Mouse (Mus musculus) testis, adult 2 months (tissue): ENCODE data around the gene Mylk4. TPM values are rescaled to one million over a fixed set of nuclear protein-coding genes. Genes with fewer than 3 reads are reported as not detected.

ENCODE experiments used
- H3K27ac ChIP-seq: fragments of 200-500 bp; 2 replicates; pipeline ENCODE4 v1.5.1; 2012; ENCODE audit warnings: low read depth, low read length; ENCODE audit not compliant: control insufficient read depth, insufficient read depth
- H3K27me3 ChIP-seq: fragments of 200-500 bp; 2 replicates; pipeline ENCODE4 v1.6.1; 2012; ENCODE audit warnings: mild to moderate bottlenecking, low read length, moderate library complexity; ENCODE audit not compliant: control insufficient read depth, insufficient read depth
- H3K36me3 ChIP-seq: fragments of 200-500 bp; 2 replicates; pipeline ENCODE4 v1.6.1; 2012; ENCODE audit warnings: mild to moderate bottlenecking, low read length; ENCODE audit not compliant: control insufficient read depth, insufficient read depth
- H3K4me1 ChIP-seq: fragments of 200-500 bp; 2 replicates; pipeline ENCODE4 v1.6.1; 2012; ENCODE audit warnings: low read length; ENCODE audit not compliant: control insufficient read depth, insufficient read depth
- H3K4me3 ChIP-seq: fragments of 200-500 bp; 2 replicates; pipeline ENCODE4 v1.5.1; 2012; ENCODE audit warnings: low read depth, mild to moderate bottlenecking, low read length, moderate library complexity, mixed read lengths; ENCODE audit not compliant: control insufficient read depth
- CTCF ChIP-seq: fragments of 200-500 bp; IDR thresholded peaks from 2 replicates; pipeline ENCODE4 v1.5.1; 2012; ENCODE audit warnings: low read depth, mild to moderate bottlenecking, inconsistent platforms, low read length, moderate library complexity; ENCODE audit not compliant: control insufficient read depth, insufficient read depth, insufficient replicate concordance
- POLR2A ChIP-seq: fragments of 200-500 bp; IDR thresholded peaks from 2 replicates; pipeline ENCODE4 v1.6.1; 2012; ENCODE audit warnings: low read depth, mild to moderate bottlenecking, inconsistent platforms, low read length, moderate library complexity; ENCODE audit not compliant: control insufficient read depth
- polyA plus RNA-seq: library from polyadenylated mRNA; depleted of rRNA; stranded (reverse); fragments of >200 nt; gene quantifications from 2 replicates; pipeline ENCODE4 v1.2.3, GENCODE M21; 2012

Gene Mylk4
- polyA plus RNA-seq, 1 experiment, result 0.56 TPM

- Histone ChIP-seq H3K27me3 (no peaks in the 10 kb centered on the region), H3K27ac (no peak overlapping the region), H3K36me3 (no peaks in the 10 kb centered on the region), H3K4me3 (no peak overlapping the region), H3K4me1 (no peaks in the 10 kb centered on the region)
- no peak for TF ChIP-seq CTCF
- no peak for TF ChIP-seq POLR2A
Measured at GRCm38 (mm10) chr13:32768104-32768503, 15.7 kb downstream of the Mylk4 start.

- H3K27me3 ChIP-seq, result no peaks in the 10 kb centered on the region
- H3K4me3 ChIP-seq, result no peak overlapping the region
- no peak overlapping the region for H3K27ac ChIP-seq
- no peaks in the 10 kb centered on the region for H3K36me3 ChIP-seq
- no peaks in the 10 kb centered on the region for H3K4me1 ChIP-seq
- TF ChIP-seq CTCF (no peak), POLR2A (no peak)
Measured at GRCm38 (mm10) chr13:32764448-32764847, 19.3 kb downstream of the Mylk4 start.

DNA sequence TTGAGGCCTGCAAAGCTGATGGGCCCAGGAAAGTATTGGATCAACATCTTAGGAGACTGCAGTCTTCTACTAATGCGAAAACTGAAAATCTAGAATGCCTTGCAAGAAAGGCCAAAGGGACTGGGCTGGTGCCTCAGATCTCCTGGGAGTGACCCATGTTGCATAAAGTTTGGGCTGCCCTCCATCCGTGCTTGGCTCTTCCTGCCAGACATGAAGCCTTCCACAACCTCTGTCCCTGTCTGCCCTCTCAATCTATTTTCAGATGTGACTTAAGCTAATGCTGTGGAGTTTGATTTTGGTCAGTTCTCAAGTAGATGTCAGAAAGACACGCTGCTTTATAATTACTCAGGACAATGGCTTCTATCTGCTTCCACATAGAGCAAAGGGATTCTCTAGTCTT is 20.6 kb downstream of the Mylk4 start:
- Histone ChIP-seq H3K27ac (no peak overlapping the region), H3K36me3 (no peaks in the 10 kb centered on the region), H3K4me1 (no peaks in the 10 kb centered on the region), H3K4me3 (no peak overlapping the region), H3K27me3 (no peaks in the 10 kb centered on the region)
- TF ChIP-seq POLR2A (no peak), CTCF (no peak)

- no peak for TF ChIP-seq CTCF
- TF ChIP-seq POLR2A, result no peak
- H3K27me3 ChIP-seq, result no peaks in the 10 kb centered on the region
- H3K4me1 ChIP-seq, result no peaks in the 10 kb centered on the region
- H3K4me3 ChIP-seq, result no peak overlapping the region
- H3K27ac ChIP-seq, result no peak overlapping the region
- no peaks in the 10 kb centered on the region for H3K36me3 ChIP-seq
Measured at GRCm38 (mm10) chr13:32760795-32761194, 23.0 kb downstream of the Mylk4 start.

GRCm38 (mm10) chr13:32759036-32759435 is 24.7 kb downstream of the Mylk4 start:
- H3K36me3 ChIP-seq, result no peaks in the 10 kb centered on the region
- no peak overlapping the region for H3K4me3 ChIP-seq
- no peaks in the 10 kb centered on the region for H3K27me3 ChIP-seq
- no peak overlapping the region for H3K27ac ChIP-seq
- no peaks in the 10 kb centered on the region for H3K4me1 ChIP-seq
- TF ChIP-seq CTCF (no peak), POLR2A (no peak)

GRCm38 (mm10) chr13:32752066-32752657 is 31.6 kb downstream of the Mylk4 start:
- Histone ChIP-seq H3K27me3 (no peaks in the 10 kb centered on the region), H3K4me3 (no peak overlapping the region), H3K27ac (no peak overlapping the region), H3K36me3 (no peaks in the 10 kb centered on the region), H3K4me1 (no peaks in the 10 kb centered on the region)
- TF ChIP-seq POLR2A (no peak), CTCF (no peak)

DNA sequence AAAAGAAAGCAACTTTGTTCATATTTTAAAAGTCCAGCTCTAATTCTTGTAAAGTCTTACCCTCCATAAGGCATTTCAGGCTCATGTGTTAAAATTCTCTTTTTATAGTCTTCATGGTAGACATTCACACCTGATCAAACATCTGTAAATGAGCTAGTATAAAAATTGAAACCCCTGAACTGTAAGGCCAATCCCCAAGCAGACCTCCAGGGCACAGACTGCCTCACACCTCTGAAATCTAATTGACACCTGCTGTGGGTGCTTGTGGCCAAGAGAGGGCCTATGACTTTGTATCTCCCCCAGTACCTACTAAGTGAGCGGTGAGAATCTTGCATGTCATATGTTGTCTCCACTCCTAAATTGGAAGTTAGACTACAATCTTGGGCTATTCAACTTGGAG is 33.2 kb downstream of the Mylk4 start:
- no peak for TF ChIP-seq POLR2A
- TF ChIP-seq CTCF, result no peak
- H3K27me3 ChIP-seq, result no peaks in the 10 kb centered on the region
- no peak overlapping the region for H3K4me3 ChIP-seq
- no peaks in the 10 kb centered on the region for H3K4me1 ChIP-seq
- H3K27ac ChIP-seq, result no peak overlapping the region
- no peaks in the 10 kb centered on the region for H3K36me3 ChIP-seq

DNA sequence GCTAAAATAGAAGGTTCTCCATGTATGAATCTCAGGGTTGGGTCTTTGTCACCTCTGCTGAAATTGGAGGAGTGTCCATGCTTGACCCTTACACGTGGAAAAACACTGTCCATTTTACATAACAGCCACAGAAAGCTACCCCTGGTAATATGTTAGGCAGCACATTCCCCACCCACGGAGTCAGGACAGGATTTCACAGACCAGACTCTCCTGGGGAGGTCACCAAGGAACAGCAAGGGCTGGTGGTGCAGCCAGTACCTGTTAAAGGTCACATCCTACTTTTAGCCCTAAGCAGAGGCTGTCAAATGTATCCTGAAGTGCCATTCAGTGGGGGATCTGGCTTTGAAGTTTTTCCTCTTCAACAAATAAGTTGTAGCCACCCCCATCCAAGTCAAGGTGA is 35.3 kb downstream of the Mylk4 start:
- Histone ChIP-seq H3K4me1 (no peaks in the 10 kb centered on the region), H3K4me3 (no peak overlapping the region), H3K27ac (no peak overlapping the region), H3K36me3 (no peaks in the 10 kb centered on the region), H3K27me3 (no peaks in the 10 kb centered on the region)
- TF ChIP-seq CTCF (no peak), POLR2A (no peak)
